Mouse (Mus musculus): ENCODE measurements around the gene Car6. TPM values are rescaled to one million over a fixed set of nuclear protein-coding genes. Genes with fewer than 3 reads are reported as not detected.
A peak's percentile ranks its signal among the peaks of the same experiment; 100 is the strongest.

Car6 gene
- total RNA-seq (2021), result 1.1 and 1.3 TPM in 2 replicates
- long read RNA-seq, partial matches to known transcripts, result 0 of 3 reads
- long read RNA-seq, other reads (novel, unspliced or antisense), result 3 of 3 reads

DNA sequence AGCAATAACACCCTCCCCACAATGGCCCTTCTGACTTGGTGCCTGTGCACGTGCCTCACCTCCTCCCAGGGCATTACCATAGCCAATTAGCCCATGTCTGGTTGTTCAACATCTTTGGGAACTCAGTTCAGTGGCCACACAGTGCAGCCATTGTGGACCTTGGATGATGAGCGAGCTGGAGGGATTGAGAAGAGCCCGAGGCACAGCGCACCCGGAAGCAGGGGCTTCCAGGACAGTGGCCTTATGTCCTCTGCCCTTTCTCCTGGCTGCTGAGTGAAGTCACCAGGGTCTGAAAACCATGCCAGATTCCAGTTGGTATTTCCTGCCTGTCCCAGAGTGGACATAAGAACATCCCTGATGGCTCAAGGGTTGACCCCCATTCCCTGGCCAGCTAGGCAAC lies at the start of gene Car6:
TSS of gene Car6 (minus strand) at position 101 of the 400 bp plus-strand sequence.
- no peak for DNase-seq

DNA sequence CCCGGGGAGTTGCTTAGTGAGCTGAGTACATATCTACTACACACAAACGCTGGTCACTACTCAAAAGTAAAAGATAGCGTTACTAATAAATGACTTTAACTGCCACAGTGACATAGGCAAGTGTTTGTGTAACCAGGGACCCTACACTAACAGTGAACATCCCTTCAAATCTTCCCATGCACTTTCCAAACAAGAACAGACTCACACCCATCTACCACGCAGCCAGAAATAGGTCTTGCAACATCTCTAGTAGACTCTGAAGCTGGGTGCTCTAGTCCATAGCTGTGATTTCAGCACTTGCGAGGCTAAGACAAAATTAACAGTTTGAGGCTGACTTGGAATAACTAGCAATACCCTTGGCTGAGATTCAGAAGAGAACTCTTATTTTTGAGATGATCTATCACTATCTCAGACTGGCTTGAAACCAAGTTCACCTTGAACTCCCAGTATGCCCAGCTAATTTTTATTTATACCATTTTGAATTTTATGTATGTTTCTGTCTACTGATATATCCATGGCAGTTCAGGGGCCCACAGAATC lies 48.7 kb upstream of the Car6 start:
- DNase-seq, result no peak

- DNase-seq, result no peak
These were observed 47.8 kb upstream of the Car6 start for GRCm38 (mm10) chr4:150248917-150249316.

GRCm38 (mm10) chr4:150248009-150248408 lies 46.9 kb upstream of the Car6 start:
- peak; percentile 72 for DNase-seq

DNA sequence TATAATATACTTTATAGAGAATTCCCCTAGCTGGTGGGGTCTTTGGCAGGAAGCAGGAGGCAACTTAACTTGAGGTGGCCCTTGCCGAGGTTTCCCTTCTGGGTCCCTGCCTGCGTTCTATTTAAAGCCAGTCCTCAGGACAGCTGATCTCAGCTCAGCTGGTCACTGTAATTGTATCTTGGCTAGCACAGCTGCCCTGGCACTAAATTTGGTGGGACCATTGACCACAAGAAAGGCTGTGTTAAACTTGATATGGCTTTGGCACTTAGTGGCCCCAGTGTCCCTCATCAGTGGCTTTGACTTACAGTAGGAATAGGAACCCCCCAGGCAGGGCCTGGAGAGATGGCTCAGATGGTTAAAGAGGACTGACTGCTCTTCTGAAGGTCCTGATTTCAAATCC lies 44.7 kb upstream of the Car6 start:
- no peak for DNase-seq

- DNase-seq, result no peak
These were observed 41.6 kb upstream of the Car6 start for GRCm38 (mm10) chr4:150242745-150243144.

GRCm38 (mm10) chr4:150241708-150242107 lies 40.6 kb upstream of the Car6 start:
- DNase-seq, result no peak

DNA sequence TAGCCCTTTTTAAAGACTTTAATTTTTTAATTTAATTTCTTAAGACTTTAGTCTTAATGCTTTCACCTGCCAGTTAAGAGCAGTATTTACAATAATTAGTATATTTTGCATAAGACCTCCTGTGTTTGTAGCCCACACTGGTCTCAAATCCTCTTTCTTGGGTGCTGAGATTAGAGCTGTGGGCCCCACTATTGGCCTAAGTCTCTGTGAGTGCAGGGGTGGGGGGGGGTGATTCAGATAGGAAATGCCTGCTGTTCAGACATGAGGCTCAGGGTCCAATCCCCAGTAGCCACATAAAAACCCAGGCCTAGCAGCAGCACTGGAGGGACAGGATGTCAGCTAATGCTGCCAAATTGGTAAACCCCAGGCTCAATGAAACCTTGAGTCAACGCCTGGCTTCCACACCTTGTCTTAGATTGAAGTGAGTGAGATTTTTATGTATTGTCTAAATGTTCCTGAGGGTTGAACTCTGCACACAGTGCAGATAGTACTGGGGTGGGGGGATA lies 39.3 kb upstream of the Car6 start:
- no peak for DNase-seq

DNA sequence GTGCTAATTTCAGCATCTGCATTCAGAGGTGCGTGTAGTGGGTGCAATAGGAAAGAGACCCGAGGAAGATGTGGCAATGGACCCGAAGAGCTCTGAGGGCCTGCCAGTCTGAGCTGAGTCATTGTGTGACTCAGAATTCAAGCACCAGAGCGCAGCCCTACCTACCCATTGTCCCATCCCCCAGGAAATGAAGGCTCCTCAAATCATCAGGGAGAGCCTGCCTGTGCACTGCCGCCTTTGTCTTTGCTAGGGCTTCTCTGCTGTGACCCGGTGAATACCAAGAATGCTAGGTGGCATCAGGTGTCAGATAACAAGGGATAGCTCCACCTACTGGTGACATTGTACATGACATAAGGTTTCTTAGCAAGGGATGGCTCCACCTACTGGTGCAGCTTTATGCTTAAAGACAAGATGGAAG lies 38.8 kb upstream of the Car6 start:
- peak; percentile 42 for DNase-seq

- DNase-seq, result no peak
These were observed 38.4 kb upstream of the Car6 start for GRCm38 (mm10) chr4:150239503-150239902.

- no peak for DNase-seq
These were observed 38.0 kb upstream of the Car6 start for GRCm38 (mm10) chr4:150239087-150239480.

GRCm38 (mm10) chr4:150238433-150239086 lies 37.4 kb upstream of the Car6 start:
- no peak for DNase-seq

DNA sequence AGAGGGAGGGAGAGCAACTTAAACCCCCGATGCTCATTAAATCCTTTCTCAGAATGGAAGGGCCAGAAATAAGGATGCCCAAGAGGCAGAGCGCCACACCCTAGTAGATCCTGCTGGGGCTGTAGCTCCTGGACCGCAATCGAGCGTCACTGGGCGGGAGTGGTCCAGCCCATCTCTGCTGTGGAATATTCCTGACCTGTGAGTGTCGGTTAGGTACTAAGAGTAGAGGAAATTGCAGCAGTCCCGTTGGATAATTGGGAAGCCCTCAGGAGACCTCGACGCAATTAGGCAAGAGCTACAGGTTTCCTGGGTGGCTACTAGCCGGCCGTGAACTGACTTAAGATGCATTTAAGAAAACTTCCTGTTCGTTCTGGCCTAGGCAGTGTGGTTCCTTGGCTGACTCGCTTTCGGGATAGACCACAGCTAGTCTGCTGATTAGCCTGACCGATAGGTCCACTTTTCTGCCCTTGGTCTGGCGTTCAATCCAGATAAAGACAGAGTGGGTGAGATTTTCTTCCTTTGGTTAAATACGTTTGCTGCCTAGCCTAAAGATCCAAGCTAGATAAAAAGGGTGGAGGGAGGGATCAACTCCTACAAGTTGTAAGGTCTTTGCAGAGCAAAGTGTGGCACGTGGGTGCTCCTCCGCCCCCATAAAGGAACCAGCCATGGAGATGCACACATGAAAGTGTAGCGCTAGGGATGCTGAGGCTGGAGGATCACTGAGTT lies 36.7 kb upstream of the Car6 start:
- DNase-seq, result no peak

GRCm38 (mm10) chr4:150236521-150237481 lies 35.7 kb upstream of the Car6 start, which contains the start of gene Eno1:
Eno1 (plus strand) TSS chr4:150236721.
- DNase-seq, result peak; percentile 98

DNA sequence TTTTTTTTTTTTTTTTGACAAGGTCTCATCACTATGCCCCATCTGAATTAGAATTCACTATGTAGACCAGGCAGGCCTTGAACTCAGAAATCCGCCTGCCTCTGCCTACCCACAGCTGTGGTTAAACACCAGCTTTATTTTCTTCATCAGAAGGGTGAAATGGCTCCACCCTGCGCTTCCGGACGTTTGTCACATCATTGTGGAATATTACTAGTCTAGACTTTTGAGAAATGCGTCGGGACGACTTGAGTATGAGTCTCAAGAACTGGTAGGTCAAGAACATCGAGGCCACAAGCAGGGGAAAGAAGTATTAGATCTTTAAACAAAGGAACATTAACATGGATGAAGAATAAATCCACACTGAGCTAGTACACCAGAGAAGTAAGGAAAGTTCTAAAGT lies 34.9 kb upstream of the Car6 start:
- no peak for DNase-seq

DNA sequence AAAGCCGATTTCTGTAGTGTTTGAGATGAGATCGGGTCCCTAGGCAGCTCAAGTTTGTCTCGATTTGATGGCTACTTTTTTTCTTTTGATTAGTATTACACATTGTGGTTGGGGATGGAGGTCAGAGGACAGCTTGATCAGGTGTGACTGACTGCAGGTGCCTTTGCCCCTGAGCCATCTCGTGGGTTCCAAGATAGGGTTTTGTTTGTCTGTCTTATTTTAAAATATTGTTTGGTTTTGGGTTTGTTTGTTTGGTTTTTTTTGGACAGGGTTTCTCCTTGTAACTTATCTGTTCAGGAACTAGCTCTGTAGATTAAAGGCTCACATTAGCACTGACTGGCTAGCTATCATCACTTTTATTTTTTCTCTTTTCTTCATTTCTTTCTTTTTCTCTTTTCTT lies 34.5 kb upstream of the Car6 start:
- DNase-seq, result no peak

DNA sequence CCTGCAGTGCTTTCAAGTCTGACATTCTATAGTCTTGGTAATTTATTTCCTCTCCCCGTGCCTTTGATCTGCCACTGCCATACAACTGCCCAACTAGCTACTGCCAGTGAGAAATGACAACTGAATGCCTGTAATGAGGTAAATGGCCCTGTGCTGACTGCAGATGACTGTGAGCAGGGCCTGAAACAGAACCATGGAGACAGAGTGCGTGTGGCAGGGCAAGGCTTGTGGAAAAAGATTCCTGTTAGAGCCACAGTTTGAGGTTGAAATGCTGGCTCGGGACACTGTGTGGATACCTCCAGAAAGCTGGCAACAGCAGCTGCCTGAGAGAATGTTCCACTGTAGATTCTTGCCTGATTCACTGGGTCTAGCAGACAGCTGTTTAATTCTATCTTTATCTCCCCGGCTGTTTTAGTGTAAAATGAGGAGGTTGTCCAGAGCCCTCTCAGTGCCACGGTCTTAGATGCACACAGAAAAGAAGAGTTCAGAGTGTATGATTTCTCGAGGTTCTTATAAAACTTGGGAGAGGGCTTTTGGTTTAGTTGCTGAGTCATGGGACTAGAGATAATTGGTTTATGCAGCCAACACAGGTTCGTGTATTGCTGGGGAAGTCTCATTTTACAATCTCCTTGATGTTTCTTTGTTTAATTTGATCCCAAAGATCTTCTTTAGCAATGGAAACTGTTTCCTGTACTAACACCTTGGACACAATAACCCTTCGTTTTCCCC lies 33.6 kb upstream of the Car6 start:
- no peak for DNase-seq

GRCm38 (mm10) chr4:150231871-150232270 lies 30.7 kb upstream of the Car6 start:
- DNase-seq, result no peak

DNA sequence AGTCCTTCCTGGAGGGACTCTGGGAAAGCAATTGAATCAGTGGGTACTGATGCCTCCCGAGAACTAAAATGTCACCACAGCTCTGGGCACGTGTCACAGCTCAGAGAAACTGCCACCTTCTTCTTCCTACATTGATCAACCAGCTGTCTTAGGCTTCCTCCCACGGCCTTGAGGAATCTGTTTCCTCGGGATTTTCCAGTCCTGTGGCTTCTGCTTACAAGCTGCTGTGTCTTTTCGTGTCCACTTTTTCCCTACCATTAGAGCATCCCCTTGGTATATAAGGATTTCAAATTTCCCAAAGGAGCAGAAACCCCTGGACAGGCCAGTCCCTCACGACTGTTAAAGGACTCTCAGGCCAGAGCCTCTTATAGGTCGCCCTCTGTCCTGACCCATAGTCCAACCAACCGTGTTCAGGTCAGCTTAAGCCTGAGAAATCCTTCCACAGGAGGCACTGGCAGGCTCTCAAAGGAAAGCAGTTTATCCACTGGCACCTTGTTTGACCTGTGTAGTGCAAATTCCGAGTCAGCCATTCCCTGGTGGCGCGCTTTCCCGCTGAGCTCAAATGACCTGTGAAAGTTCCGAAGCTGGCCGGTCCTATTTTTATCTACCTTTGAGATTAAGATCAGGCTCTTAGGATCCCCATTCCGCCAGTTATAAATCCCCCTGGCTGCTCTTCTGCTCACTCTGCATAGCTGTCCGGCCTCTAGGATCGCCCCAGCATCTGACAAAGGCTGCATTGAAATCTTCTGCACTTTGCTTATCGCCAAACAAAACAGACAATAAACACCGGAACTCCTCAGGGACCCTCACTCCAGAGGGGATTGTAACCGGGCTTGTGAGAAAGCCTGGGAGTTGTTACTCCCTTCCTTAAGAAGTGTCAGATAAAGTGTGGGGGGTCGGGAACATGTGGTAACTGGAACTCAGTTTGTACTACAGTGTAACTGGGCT lies 29.6 kb upstream of the Car6 start:
- DNase-seq, result no peak

DNA sequence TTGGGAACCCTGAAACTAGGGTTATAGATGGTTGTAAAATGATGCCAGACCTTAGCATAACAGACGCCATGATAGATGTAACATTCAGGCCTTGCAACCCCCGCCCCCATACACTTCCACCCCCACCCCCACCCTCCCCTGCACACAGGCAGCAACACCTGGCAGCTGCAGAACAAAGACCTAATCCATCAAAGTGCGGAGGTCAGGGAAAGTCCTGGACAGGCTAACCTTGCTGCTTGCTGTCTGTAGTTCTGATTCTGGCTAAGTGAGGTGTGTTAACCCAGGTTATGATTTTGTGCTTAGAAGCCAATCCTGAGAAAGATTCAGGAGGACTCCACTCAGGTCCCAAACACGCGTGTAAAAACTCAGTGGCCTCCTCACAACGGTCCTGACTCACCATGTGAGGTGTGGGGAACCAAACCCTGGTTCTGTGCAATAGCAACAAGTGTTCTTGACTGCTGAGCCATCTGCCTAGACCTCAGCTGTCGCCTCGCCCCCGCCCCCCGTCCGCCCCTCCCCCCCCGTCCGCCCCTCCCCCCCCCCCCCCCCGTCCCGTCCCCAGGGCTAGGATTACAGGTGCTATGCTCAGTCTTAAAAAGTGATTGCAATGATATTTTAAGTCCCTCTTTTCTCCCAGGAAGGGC lies 28.7 kb upstream of the Car6 start:
- no peak for DNase-seq

Data from adrenal gland, postnatal 25 days (tissue).